Comparison of ENCODE assay signal across 8 mouse cellular contexts in the genomic region with DNA sequence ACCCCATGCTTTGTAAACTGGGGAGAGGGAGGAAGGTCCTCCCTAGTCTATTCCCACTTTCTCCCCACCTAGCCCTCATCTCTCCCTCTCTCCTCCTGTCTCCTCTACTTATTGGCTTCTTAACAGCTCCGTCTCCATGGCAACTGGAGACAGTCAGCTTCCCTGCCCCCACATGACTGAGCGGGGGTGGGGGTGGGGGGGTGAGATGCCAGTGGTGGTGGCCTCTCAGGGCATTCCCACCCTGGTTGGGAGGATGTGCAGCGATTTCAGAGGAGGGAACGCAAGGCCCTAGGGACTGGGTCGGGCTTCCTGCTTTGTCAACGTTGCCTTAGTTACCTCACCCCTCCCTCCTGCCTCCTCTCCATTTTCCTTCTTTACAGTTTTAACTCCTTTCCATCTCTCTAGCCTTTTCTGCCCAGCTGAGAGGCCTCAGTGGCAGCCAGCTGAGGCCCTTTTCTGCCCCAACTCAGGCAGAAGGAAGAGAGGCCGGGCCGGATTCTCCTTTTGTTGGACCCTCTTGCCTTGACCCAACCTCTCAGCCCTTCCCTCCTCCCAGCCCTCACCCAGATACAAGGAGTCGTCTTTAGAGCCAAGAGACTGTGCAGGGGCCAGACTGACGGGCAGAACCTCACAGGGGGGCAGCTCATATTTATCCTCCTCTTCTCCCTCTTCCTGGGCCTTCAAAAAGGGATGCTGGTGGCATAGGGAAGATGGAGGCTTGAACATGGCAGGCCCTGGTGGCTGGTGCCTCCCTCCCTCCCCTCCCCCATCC. TPM values are rescaled to one million over a fixed set of nuclear protein-coding genes. Genes with fewer than 3 reads are reported as not detected.
DNase-seq lines count a peak whose midpoint lies in the region; ATAC-seq and TF ChIP-seq lines count a peak whose summit lies in the region.

No protein-coding gene starts in this region.

- WGBS in hindbrain, postnatal 0 days = 6% methylated on average over 10 of the region's 10 CpGs

- H3K27ac ChIP-seq in CH12.LX (ENCODE audit: insufficient read depth, low read depth) = no peak overlapping the region
- H3K27ac ChIP-seq in hindbrain, postnatal 0 days = peak overlapping the region; percentile 92

- TF ChIP-seq RAD21 in CH12.LX (IDR thresholded peaks at IDR 0.05; ENCODE audit: low read depth, low read length) = no peak

- dilution Hi-C loops in CH12.LX (cut with MboI; ENCODE audit: extremely low pct_ligation_motif_present, extremely low pct_unique_long_range_greater_than_20kb, low sequenced_read_pairs) = no loop called here

- no peak for TF ChIP-seq CTCF in CH12.LX (conservative IDR thresholded peaks at IDR 0.05 in 1 of 2, IDR thresholded peaks at IDR 0.05 in 1 of 2; ENCODE audit: low read depth in 2 of 2, low read length in 2 of 2)
- no peak for TF ChIP-seq CTCF in hindbrain, postnatal 0 days (IDR thresholded peaks at IDR 0.05; ENCODE audit: low read depth)

- no peak overlapping the region; the same call in 1 of the 2 replicates for H3K4me2 ChIP-seq in CH12.LX (ENCODE audit: insufficient read depth, low read depth, poor library complexity, severe bottlenecking)
- peak overlapping the region; percentile 33 for H3K4me2 ChIP-seq in hindbrain, postnatal 0 days (ENCODE audit: low read depth, low read length)

- peak; percentile 93 for ATAC-seq in hindbrain, postnatal 0 days

- peaks cover 0 to 16% of the 10 kb centered on the region in 2 experiments for H3K36me3 ChIP-seq in CH12.LX (replicated peaks in 1 of 2; ENCODE audit: control insufficient read depth in 1 of 2, insufficient read depth in 1 of 2, low read length in 1 of 2)
- H3K36me3 ChIP-seq in hindbrain, postnatal 0 days (ENCODE audit: insufficient read depth, low read length) = no peaks in the 10 kb centered on the region
- H3K36me3 ChIP-seq in splenic B cell, adult 2 months (ENCODE audit: control insufficient read depth, insufficient read depth, low read length, poor library complexity, severe bottlenecking) = no peaks in the 10 kb centered on the region

- no peak overlapping the region for H3K9ac ChIP-seq in CH12.LX (ENCODE audit: insufficient read depth, low read depth)
- H3K9ac ChIP-seq in hindbrain, postnatal 0 days (replicated peaks; ENCODE audit: low read length) = 0 out of 2 replicates have a peak overlapping the region, but pooled peaks have one; percentile 26

- H3K79me2 ChIP-seq in CH12.LX (replicated peaks; ENCODE audit: control insufficient read depth, extremely low read depth, insufficient read depth, poor library complexity, severe bottlenecking) = no peaks in the 10 kb centered on the region

- TF ChIP-seq POLR2A in CH12.LX (IDR thresholded peaks at IDR 0.05; ENCODE audit: low read depth, low read length) = no peak

- no peaks in the 10 kb centered on the region for H3K27me3 ChIP-seq in CH12.LX (replicated peaks)
- no peaks in the 10 kb centered on the region for H3K27me3 ChIP-seq in hindbrain, postnatal 0 days (ENCODE audit: insufficient read depth, low read length)
- no peaks in the 10 kb centered on the region for H3K27me3 ChIP-seq in splenic B cell, adult 2 months (ENCODE audit: control insufficient read depth, insufficient read depth, low read length, poor library complexity, severe bottlenecking)

- peak; percentile 41 for DNase-seq in CH12.LX (ENCODE audit: extremely low read depth)
- DNase-seq in ZHBTc4 (ENCODE audit: low read depth, low spot score) = peak; percentile 68
- peak; percentile 62 for DNase-seq in gastrocnemius, adult 18-20 months (ENCODE audit: low spot score)
- peak; percentile 92 for DNase-seq in hindbrain, postnatal 0 days (ENCODE audit: low spot score)
- peak; percentile 50 for DNase-seq in lung, postnatal 36 days
- peak; percentile 77 for DNase-seq in splenic B cell, adult 2 months (ENCODE audit: low read depth, low spot score)
- no peak for DNase-seq in cerebellum, adult 11 months
- no peak for DNase-seq in adrenal gland, postnatal 25 days

- peaks cover 35 to 72% of the 10 kb centered on the region in 2 experiments for H3K4me1 ChIP-seq in CH12.LX (ENCODE audit: control insufficient read depth in 1 of 2, insufficient read depth in 2 of 2)
- H3K4me1 ChIP-seq in hindbrain, postnatal 0 days (ENCODE audit: insufficient read depth, low read length) = peaks cover 18% of the 10 kb centered on the region

- TF ChIP-seq EP300 in CH12.LX (IDR thresholded peaks at IDR 0.05; ENCODE audit: low read length) = no peak

- H3K9me3 ChIP-seq in CH12.LX (replicated peaks; ENCODE audit: low read length) = no peaks in the 10 kb centered on the region
- H3K9me3 ChIP-seq in hindbrain, postnatal 0 days (ENCODE audit: low read length) = no peaks in the 10 kb centered on the region

- in situ Hi-C loops in CH12.LX (cut with MboI; ENCODE audit: low pct_ligation_motif_present, low pct_unique_long_range_greater_than_20kb, low sequenced_read_pairs) = no loop called here

- H3K4me3 ChIP-seq in CH12.LX (replicated peaks in 1 of 3; ENCODE audit: low read depth in 2 of 3, low read length in 2 of 3, poor library complexity in 1 of 3) = no peak overlapping the region
- H3K4me3 ChIP-seq in hindbrain, postnatal 0 days (ENCODE audit: low read length) = no peak overlapping the region

TF ChIP-seq in CH12.LX, 34 proteins besides CTCF, POLR2A, EP300 and RAD21:
- TF ChIP-seq BHLHE40 (IDR thresholded peaks at IDR 0.05; ENCODE audit: low read depth, low read length) (no peak), TCF12 (IDR thresholded peaks at IDR 0.05; ENCODE audit: low read depth, low read length) (no peak), JUN (IDR thresholded peaks at IDR 0.05; ENCODE audit: insufficient read depth, low read depth, low read length) (no peak), ZMIZ1 (IDR thresholded peaks at IDR 0.05; ENCODE audit: low read depth, low read length) (no peak), CHD1 (IDR thresholded peaks at IDR 0.05; ENCODE audit: low read depth, low read length) (no peak), MAZ (IDR thresholded peaks at IDR 0.05; ENCODE audit: low read depth, low read length) (peak; percentile 22; the same call in 1 of the 2 replicates), TBP (conservative IDR thresholded peaks at IDR 0.05; ENCODE audit: low read depth, low read length) (no peak), MEF2A (IDR thresholded peaks at IDR 0.05; ENCODE audit: borderline replicate concordance, low read depth, low read length) (0 out of 2 replicates have a peak, but pooled peaks have one; percentile 16), MAX (IDR thresholded peaks at IDR 0.05; ENCODE audit: low read length) (no peak), IRF4 (IDR thresholded peaks at IDR 0.05; ENCODE audit: low read depth, low read length) (peak; percentile 8; the same call in 1 of the 2 replicates), SIN3A (IDR thresholded peaks at IDR 0.05; ENCODE audit: low read length) (no peak), NELFE (IDR thresholded peaks at IDR 0.05; ENCODE audit: low read depth, low read length) (no peak), E2F4 (IDR thresholded peaks at IDR 0.05; ENCODE audit: insufficient replicate concordance, low read depth, low read length) (no peak), JUND (conservative IDR thresholded peaks at IDR 0.05; ENCODE audit: low read depth, low read length) (no peak), ETS1 (conservative IDR thresholded peaks at IDR 0.05; ENCODE audit: low read depth, low read length) (0 out of 2 replicates have a peak, but pooled peaks have one; percentile 10), ELF1 (IDR thresholded peaks at IDR 0.05; ENCODE audit: low read depth, low read length) (0 out of 2 replicates have a peak, but pooled peaks have one; percentile 27), ZNF384 (IDR thresholded peaks at IDR 0.05; ENCODE audit: low read depth, low read length) (no peak), HCFC1 (IDR thresholded peaks at IDR 0.05; ENCODE audit: low read depth, low read length) (no peak), SMC3 (IDR thresholded peaks at IDR 0.05; ENCODE audit: low read depth, low read length) (no peak), CHD2 (IDR thresholded peaks at IDR 0.05; ENCODE audit: low read length) (peak; percentile 80), MYC (IDR thresholded peaks at IDR 0.05; ENCODE audit: low read depth, low read length) (no peak)

RNA-seq across cellular contexts. Expression of gene Sh2d6, which starts 1.4 kb away (rescaled TPM):
- total RNA-seq in CH12.LX (2012; rRNA removed) = 0.50 and 1.7 TPM in 2 replicates
- total RNA-seq in CH12.LX (2014; rRNA removed) = 0.78 and 1.1 TPM in 2 replicates
- polyA plus RNA-seq in CH12.LX (2012; ENCODE audit: insufficient read length, low read depth) = 4.3 and 4.9 TPM in 2 replicates
- 1 to 10 TPM in 1 of 2 experiments, under 1 TPM in 1; 0.93 to 1.3 TPM for total RNA-seq in gastrocnemius, adult 18-20 months (2021)
- total RNA-seq in hindbrain, postnatal 0 days (2014; rRNA removed) = not detected in 2 replicates
- 0.26 and 0.40 TPM in 2 replicates for polyA plus RNA-seq in hindbrain, postnatal 0 days (2015; fragmentation: Nextera tagmentation; extraction: Ambion mirVana)
- total RNA-seq in adrenal gland, postnatal 25 days (2021) = 0.39 TPM in 1 of 2 replicates, not detected in the other

RNA-seq across cellular contexts. Expression of gene Capg, which starts 24.1 kb away (rescaled TPM):
- 211 and 264 TPM in 2 replicates for total RNA-seq in CH12.LX (2012; rRNA removed)
- total RNA-seq in CH12.LX (2014; rRNA removed) = 174 and 175 TPM in 2 replicates
- 196 and 201 TPM in 2 replicates for polyA plus RNA-seq in CH12.LX (2012; ENCODE audit: insufficient read length, low read depth)
- total RNA-seq in gastrocnemius, adult 18-20 months (2021) = 10 to 100 TPM in 1 of 2 experiments, 1 to 10 TPM in 1; 9.2 to 14.3 TPM
- 5.8 and 10.6 TPM in 2 replicates for total RNA-seq in hindbrain, postnatal 0 days (2014; rRNA removed)
- polyA plus RNA-seq in hindbrain, postnatal 0 days (2015; fragmentation: Nextera tagmentation; extraction: Ambion mirVana) = 10.0 and 11.2 TPM in 2 replicates
- total RNA-seq in adrenal gland, postnatal 25 days (2021) = 30.3 and 48.1 TPM in 2 replicates

Comparison
In these comparisons a context has a peak if more than half of its experiments do, and no peak if none do; other contexts are left out.
1. DNase-seq: peak in CH12.LX (single experiment), ZHBTc4 (single experiment), gastrocnemius, adult 18-20 months (single experiment), hindbrain, postnatal 0 days (single experiment), lung, postnatal 36 days (single experiment) and splenic B cell, adult 2 months (single experiment); none in cerebellum, adult 11 months (single experiment) and adrenal gland, postnatal 25 days (single experiment).